Mouse (Mus musculus): Measurements from ENCODE around the gene E330034G19Rik.

DNA sequence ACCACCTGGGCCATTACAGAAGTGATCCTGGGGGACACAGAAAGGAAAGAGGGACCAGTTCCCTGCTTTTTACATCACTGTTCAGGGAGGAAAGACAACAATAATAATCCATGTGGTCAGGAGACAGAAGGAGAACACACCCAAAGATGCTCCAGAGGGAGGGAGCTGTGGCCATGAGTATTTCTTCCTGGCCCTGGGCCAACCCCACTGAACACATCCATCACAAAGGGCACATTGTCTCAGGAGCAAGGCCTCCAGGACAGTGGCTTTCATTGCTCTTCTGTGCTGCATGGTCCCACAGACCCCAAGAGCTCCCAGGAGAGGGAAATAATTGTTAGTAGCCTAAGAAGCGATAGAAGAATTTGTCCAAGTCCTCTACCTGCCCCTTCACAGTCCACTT lies 23.4 kb upstream of the E330034G19Rik start:
- no peak for TF ChIP-seq POLR2AphosphoS2 (IDR thresholded peaks at IDR 0.05; ENCODE audit: insufficient read length, low read depth)
- TF ChIP-seq POLR2A (IDR thresholded peaks at IDR 0.05; ENCODE audit: insufficient read length, low read depth), result no peak
- TF ChIP-seq USF1 (IDR thresholded peaks at IDR 0.05; ENCODE audit: low read depth), result no peak
- TF ChIP-seq MAX (IDR thresholded peaks at IDR 0.05; ENCODE audit: low read depth), result no peak
- TF ChIP-seq MYOG (IDR thresholded peaks at IDR 0.05; ENCODE audit: control insufficient read depth in 1 of 3, insufficient read depth in 1 of 3, insufficient read length in 2 of 3, low read depth in 2 of 3), result no peak
- TF ChIP-seq E2F4 (IDR thresholded peaks at IDR 0.05; ENCODE audit: insufficient read depth), result no peak
- no peak for TF ChIP-seq CEBPB (IDR thresholded peaks at IDR 0.05; ENCODE audit: insufficient read depth, poor library complexity, severe bottlenecking)
- no peak for TF ChIP-seq TCF12 (IDR thresholded peaks at IDR 0.05; ENCODE audit: insufficient read depth, poor library complexity, severe bottlenecking)
- TF ChIP-seq REST (IDR thresholded peaks at IDR 0.05; ENCODE audit: insufficient read depth, insufficient read length), result no peak
- no peak for TF ChIP-seq MYOD1 (IDR thresholded peaks at IDR 0.05; ENCODE audit: control insufficient read depth in 1 of 3, insufficient read length in 2 of 3, low read depth in 2 of 3)
- TF ChIP-seq SRF (IDR thresholded peaks at IDR 0.05; ENCODE audit: control insufficient read depth, insufficient read length, low read depth), result no peak
- TF ChIP-seq TCF3 (IDR thresholded peaks at IDR 0.05; ENCODE audit: insufficient read length, low read depth), result no peak

Data from myocyte (in vitro differentiated cells).